Mouse (Mus musculus): Measurements from ENCODE around the gene Pigu.

Pigu gene

DNA sequence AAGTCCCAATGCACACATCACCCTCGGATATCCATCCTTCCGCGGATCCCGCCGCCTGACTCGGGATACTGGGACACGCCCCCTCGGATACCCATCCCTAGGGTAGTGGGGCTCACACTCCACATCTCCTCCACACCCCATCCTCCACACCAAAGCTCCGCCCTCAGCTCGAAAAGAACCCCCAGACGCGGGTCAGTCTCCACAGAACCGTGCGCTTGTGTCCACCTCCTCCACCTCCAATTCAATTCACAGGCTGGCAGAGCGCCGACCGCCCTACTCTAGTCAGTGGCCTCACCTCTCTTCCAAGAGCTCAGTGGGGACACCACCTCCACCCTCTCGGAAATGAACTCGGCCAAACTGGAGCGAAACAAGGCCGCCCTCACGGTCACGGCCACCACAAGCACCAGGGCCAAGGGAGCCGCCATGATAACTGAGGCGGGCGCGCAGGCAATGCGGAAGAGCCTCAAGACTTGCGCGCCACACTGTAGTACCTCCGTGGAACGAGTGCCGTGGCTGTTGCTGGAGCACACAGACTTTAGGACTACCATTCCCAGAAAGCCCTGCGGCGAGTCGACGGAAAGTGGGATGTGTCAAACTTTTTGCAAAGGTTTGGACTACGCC lies at the start of gene Pigu:
Gene Pigu, minus strand, starts transcription at position 460 of the 621 bp plus-strand sequence.
- peak; percentile 78 to 81 for DNase-seq (ENCODE audit: low read depth in 1 of 2, low spot score in 2 of 2)

GRCm38 (mm10) chr2:155404635-155405034 lies 47.4 kb upstream of the Pigu start:
- peak; percentile 40 to 57 for DNase-seq (ENCODE audit: low read depth in 1 of 2, low spot score in 2 of 2)

DNA sequence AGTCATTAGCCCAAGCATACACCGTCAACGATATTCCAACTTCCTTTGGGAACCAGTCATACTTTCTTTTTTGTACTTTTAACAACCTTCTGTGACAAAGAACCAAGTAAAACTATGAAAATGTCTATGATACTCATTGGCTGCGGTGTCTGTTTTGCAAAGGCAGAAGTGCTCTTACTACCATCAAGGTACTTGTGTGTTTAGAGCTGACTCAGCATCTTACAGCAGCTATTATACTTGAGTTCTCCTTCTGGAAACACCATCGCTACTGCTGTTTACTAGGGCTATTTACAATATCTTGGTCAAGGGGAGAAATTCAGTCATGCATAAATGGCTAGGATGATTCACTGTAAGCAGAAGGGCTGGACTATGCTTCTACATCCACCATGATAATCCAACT lies 44.7 kb upstream of the Pigu start:
- no peak for DNase-seq (ENCODE audit: low read depth in 1 of 2, low spot score in 2 of 2)

DNA sequence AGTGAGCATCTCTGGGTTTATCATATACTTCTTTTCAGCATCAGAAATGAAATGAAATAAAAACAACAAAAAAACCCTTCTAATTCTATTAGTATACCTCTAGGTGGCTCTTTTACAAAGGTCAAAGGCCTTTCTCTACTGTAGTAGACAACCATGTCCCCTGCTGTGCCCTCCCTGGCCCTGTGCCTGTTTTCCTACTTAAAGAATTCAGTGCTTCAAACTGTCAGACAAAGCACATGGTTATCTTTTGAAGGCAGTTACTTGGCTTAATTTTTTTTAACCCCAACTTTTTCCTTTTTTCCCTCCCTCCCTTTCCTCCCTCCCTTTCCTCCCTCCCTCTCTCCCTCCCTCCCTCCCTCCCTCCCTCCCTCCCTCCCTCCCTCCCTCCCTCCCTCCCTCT lies 43.0 kb upstream of the Pigu start:
- DNase-seq (ENCODE audit: low read depth in 1 of 2, low spot score in 2 of 2) = no peak

GRCm38 (mm10) chr2:155394586-155394985 lies 37.4 kb upstream of the Pigu start:
- DNase-seq (ENCODE audit: low read depth in 1 of 2, low spot score in 2 of 2) = no peak

GRCm38 (mm10) chr2:155388573-155388972 lies 31.3 kb upstream of the Pigu start:
- no peak for DNase-seq (ENCODE audit: low read depth in 1 of 2, low spot score in 2 of 2)

DNA sequence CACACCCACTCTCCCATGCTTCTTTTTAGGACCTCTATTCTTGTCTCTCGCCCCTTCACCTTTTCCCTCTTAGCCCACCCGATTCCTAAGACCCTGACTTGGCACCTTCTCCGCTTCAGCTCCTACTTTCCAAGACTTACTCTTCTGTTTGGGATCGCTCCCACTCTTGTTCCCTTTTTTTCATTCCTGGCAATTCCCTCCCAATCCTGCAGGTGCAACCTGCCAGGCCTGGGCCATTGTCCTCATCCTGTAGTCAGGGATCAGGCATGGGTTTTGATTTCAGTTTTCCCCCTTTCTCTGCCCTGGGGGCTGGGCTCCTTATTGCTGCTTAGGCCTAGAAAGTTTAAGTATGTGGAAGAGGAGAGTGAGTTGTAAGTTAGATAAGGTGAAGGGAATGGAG lies 29.8 kb upstream of the Pigu start:
- no peak for DNase-seq (ENCODE audit: low read depth in 1 of 2, low spot score in 2 of 2)

DNA sequence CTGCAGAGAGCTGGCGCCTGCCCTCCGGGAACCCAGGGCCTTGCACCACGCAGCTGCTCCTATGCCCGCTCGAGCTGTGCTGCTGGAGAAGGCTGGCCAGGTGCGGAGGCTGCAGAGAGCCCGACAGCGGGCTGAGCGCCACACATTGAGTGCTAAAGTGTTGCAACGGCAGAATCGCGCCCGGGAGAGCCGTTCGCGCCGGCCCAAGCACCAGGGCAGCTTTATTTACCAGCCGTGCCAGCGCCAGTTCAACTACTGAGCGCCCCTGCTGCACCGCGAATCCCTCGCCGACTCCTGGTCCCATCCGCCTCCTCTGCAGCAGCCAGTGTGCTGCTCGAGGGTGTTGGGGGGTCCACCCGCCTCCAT lies 29.3 kb upstream of the Pigu start:
- no peak for DNase-seq (ENCODE audit: low read depth in 1 of 2, low spot score in 2 of 2)

- DNase-seq (ENCODE audit: low read depth in 1 of 2, low spot score in 2 of 2) = no peak
These were observed 28.7 kb upstream of the Pigu start for GRCm38 (mm10) chr2:155385731-155386533.

DNA sequence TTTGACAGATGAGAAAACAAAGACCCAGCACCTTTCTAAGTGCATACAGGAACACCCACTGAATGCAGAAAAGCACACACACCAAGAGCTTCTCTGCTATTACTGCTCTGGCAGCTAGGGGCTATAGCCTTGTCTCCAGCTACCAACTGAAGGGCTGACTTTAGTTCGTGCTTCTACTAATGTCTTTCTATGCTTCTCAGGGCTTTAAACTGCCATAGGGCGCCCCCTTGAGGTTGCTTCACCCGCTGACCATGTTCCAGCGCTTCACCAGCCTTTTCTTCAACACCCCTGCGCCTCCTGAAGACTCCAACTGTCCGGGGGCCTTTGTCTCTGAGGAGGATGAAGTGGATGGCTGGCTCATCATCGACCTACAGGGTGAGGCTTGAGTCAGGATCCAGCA lies 27.9 kb upstream of the Pigu start:
- DNase-seq (ENCODE audit: low read depth in 1 of 2, low spot score in 2 of 2) = peak; percentile 64 to 79

GRCm38 (mm10) chr2:155382791-155383438 lies 25.7 kb upstream of the Pigu start:
- no peak for DNase-seq (ENCODE audit: low read depth in 1 of 2, low spot score in 2 of 2)

GRCm38 (mm10) chr2:155382332-155382700 lies 25.1 kb upstream of the Pigu start:
- DNase-seq (ENCODE audit: low read depth in 1 of 2, low spot score in 2 of 2) = no peak

DNA sequence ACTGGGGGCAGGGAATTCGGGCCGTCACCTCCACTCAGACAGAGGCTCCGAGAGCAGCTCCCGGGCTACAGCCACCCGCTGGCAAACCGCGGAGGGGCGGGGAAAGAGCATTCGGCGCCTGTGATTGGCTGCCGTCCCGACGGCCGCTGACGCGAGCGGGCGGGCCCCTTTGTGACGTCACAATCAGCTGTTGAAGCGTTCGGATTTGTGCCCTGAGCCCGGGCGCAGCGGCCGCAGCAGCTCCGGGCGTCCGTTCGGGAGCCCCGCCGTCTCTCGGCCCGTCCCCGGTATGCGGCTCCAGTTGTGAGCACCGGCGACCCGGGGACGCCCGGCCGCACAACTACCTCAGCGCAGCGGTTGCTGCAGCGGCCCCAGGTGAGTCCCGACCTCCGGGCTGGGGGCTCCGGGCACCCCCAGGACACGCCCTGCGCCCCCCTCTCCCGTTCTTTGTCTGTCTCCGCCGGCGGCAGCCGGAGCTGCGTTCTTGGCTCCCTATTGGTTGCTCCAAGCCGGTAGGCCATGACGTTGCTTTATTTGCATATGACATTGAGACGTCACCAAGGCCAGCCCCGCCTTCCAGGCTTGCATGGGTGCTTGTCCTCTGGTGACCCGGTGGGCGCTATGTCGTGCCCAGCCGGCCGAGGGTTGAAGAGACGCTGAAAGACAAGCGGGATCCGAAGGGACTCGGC lies 24.6 kb upstream of the Pigu start:
- DNase-seq (ENCODE audit: low read depth in 1 of 2, low spot score in 2 of 2) = peak; percentile 88 to 98

DNA sequence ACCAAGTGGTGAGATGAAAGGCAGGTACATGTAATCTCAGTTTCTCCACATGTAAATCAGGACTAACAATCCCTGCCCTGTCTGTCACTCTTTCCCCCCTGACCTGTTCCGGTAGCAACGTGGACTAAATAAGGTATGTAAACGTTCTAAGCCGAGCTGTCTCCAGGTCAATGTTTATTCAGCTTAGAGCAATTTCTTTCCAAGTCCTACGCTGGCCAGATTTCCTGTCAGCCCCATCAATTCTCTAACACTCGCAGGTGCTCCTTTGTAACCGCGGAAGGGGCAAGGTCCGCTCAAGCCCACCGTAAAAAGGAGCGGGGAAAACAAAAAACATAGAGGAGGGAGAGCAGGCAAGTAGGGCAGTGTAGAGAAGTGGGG lies 23.8 kb upstream of the Pigu start:
- no peak for DNase-seq (ENCODE audit: low read depth in 1 of 2, low spot score in 2 of 2)

GRCm38 (mm10) chr2:155380261-155381059 lies 23.2 kb upstream of the Pigu start, which contains the start of gene Trp53inp2:
Gene Trp53inp2, plus strand, starts transcription at chr2:155381059.
- DNase-seq (ENCODE audit: low read depth in 1 of 2, low spot score in 2 of 2) = no peak

GRCm38 (mm10) chr2:155376191-155376590 lies 19.0 kb upstream of the Pigu start:
- no peak for DNase-seq (ENCODE audit: low read depth in 1 of 2, low spot score in 2 of 2)

GRCm38 (mm10) chr2:155374521-155374920 lies 17.3 kb upstream of the Pigu start:
- no peak for DNase-seq (ENCODE audit: low read depth in 1 of 2, low spot score in 2 of 2)

DNA sequence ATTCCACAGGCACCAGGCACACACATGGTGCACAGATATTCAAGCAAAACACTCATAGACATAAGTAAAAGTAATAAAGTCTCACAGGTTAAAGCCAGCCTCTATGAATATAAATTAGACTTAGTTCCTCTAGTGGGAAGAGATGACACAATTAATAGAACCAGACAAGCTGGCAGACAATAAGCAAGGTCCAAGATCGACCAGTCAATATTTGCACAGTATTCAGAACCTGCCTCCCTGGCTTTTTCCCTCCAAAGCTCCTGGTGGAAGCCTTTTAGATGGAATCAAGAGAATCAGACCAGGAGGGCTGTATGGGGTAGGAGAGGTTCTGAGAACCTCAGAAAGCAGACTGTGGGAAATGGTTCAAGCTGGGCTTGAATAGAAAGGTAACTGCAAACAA lies 16.7 kb upstream of the Pigu start:
- DNase-seq (ENCODE audit: low read depth in 1 of 2, low spot score in 2 of 2) = no peak

DNA sequence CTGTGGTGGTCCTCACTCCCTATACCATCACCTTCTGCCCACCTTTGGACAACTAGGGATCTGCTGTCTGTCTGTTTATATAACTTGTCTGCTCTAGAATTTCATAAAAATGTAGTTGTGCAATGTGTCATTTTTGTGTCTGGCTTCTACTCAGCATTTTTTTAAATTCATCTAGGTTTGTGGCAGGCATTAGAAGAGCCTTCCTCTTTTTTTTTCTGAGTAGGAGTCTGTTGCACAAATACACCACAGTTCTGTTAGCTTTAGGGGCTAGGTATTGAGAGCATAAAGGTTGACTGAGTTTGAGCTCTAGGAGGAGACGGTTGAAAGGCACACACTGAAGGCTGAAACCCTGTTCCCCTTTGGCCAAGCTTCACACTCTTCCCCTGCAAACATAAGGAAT lies 16.1 kb upstream of the Pigu start:
- no peak for DNase-seq (ENCODE audit: low read depth in 1 of 2, low spot score in 2 of 2)

GRCm38 (mm10) chr2:155372451-155372850 lies 15.2 kb upstream of the Pigu start:
- DNase-seq (ENCODE audit: low read depth in 1 of 2, low spot score in 2 of 2) = no peak

- no peak for DNase-seq (ENCODE audit: low read depth in 1 of 2, low spot score in 2 of 2)
These were observed 12.2 kb upstream of the Pigu start for GRCm38 (mm10) chr2:155369333-155369883.
